Mouse (Mus musculus) neural tube, embryonic 11.5 days (tissue): ENCODE measurements around the gene Galm. TPM values are rescaled to one million over a fixed set of nuclear protein-coding genes. Genes with fewer than 3 reads are reported as not detected.
"Not testable (repeated sequence)": the region's sequence is repeated elsewhere in the genome, so short reads cannot be mapped to it uniquely, and the experiment has no call there.

Source experiments
- ATAC-seq: fragments of 200-750 bp; cut with Nextera tagmentation; 2 replicates; pipeline ENCODE4 v1.8.0; 2017; ENCODE audit warnings: moderate number of reproducible peaks, mild to moderate bottlenecking, moderate TSS enrichment, moderate library complexity; ENCODE audit not compliant: insufficient read depth, low FRiP score, low TSS enrichment
- DNase-seq: peaks from one replicate; pipeline ENCODE4 v3.0.0-alpha.2; 2015; ENCODE audit warnings: low spot score
- H3K27ac ChIP-seq: fragments of 300-500 bp; sonication (generic); 2 replicates; pipeline ENCODE4 v1.5.1; 2014; ENCODE audit warnings: low read depth, mild to moderate bottlenecking, low read length
- H3K27me3 ChIP-seq: fragments of 300-500 bp; sonication (generic); 2 replicates; pipeline ENCODE4 v1.6.1; 2014; ENCODE audit warnings: mild to moderate bottlenecking, low read length, mixed read lengths; ENCODE audit not compliant: control insufficient read depth, insufficient read depth
- H3K36me3 ChIP-seq: fragments of 300-500 bp; sonication (generic); 2 replicates; pipeline ENCODE4 v1.6.1; 2014; ENCODE audit warnings: mild to moderate bottlenecking, low read length, moderate library complexity, mixed read lengths; ENCODE audit not compliant: control insufficient read depth, insufficient read depth
- H3K4me1 ChIP-seq: fragments of 300-500 bp; sonication (generic); 2 replicates; pipeline ENCODE4 v1.6.1; 2014; ENCODE audit warnings: low read length, mixed read lengths; ENCODE audit not compliant: control insufficient read depth, insufficient read depth
- H3K4me2 ChIP-seq: fragments of 300-500 bp; sonication (generic); 2 replicates; pipeline ENCODE4 v1.6.1; 2014; ENCODE audit warnings: low read depth, mild to moderate bottlenecking, moderate library complexity
- H3K4me3 ChIP-seq: fragments of 300-500 bp; sonication (generic); 2 replicates; pipeline ENCODE4 v1.5.1; 2014; ENCODE audit warnings: low read depth, low read length
- H3K9ac ChIP-seq: fragments of 300-500 bp; sonication (generic); 2 replicates; pipeline ENCODE4 v1.6.1; 2014; ENCODE audit warnings: mild to moderate bottlenecking, low read length
- H3K9me3 ChIP-seq: fragments of 300-500 bp; sonication (generic); 2 replicates; pipeline ENCODE4 v1.6.1; 2016; ENCODE audit warnings: low read length; ENCODE audit not compliant: control insufficient read depth
- WGBS: fragments of 180-500 bp; shearing (Covaris S2); extraction: QIAGEN DNeasy Blood & Tissue Kit; methylation state at CpG from one replicate; pipeline ENCODE4 v1.1.7; 2014; 5-methylcytosine and 5-hydroxymethylcytosine counted together
- polyA plus RNA-seq: library from polyadenylated mRNA; unstranded; fragments of >200 nt; fragmentation: Nextera tagmentation; extraction: Ambion mirVana; gene quantifications from 2 replicates; pipeline ENCODE4 v1.2.1, GENCODE M21; 2014

Galm gene
- polyA plus RNA-seq, 1 experiment from 2014 or later = 9.8 TPM

GRCm38 (mm10) chr17:80224326-80225116, 97.2 kb downstream of the Galm start, which contains the start of gene Gemin6:
Gemin6 (plus strand) TSS chr17:80224441.
- H3K4me1 ChIP-seq = no peaks in the 10 kb centered on the region
- H3K27ac ChIP-seq = peak within 1 kb of the TSS; percentile 67; the same call in 1 of the 2 replicates
- peak within 1 kb of the TSS; percentile 70 for H3K9ac ChIP-seq
- H3K4me2 ChIP-seq = peak within 1 kb of the TSS; percentile 72
- H3K27me3 ChIP-seq = no peaks in the 10 kb centered on the region
- peak; percentile 87 for DNase-seq
- H3K36me3 ChIP-seq = no peaks in the 10 kb centered on the region
- peak within 1 kb of the TSS; percentile 58 for H3K4me3 ChIP-seq
- ATAC-seq = peak; percentile 95
- H3K9me3 ChIP-seq = no peaks in the 10 kb centered on the region
- under 1% methylated on average over 33 of the region's 33 CpGs for whole genome bisulfite sequencing

- WGBS = 63% methylated on average over 5 of the region's 5 CpGs
- not testable (repeated sequence) for ATAC-seq
Measured at GRCm38 (mm10) chr17:80225142-80225541, 97.9 kb downstream of the Galm start.

GRCm38 (mm10) chr17:80229396-80229795, 102.1 kb downstream of the Galm start:
- WGBS = 88% methylated on average over 2 of the region's 2 CpGs
- no peak for ATAC-seq
- no peak overlapping the region for H3K9ac ChIP-seq
- H3K4me1 ChIP-seq = no peaks in the 10 kb centered on the region
- H3K36me3 ChIP-seq = no peaks in the 10 kb centered on the region
- H3K27me3 ChIP-seq = no peaks in the 10 kb centered on the region
- DNase-seq = no peak
- no peak overlapping the region for H3K4me2 ChIP-seq
- no peaks in the 10 kb centered on the region for H3K9me3 ChIP-seq
- H3K4me3 ChIP-seq = no peak overlapping the region
- H3K27ac ChIP-seq = no peak overlapping the region

More at GRCm38 (mm10) chr17:80225142-80225541, 97.9 kb downstream of the Galm start:
- Histone ChIP-seq H3K4me2 (peak overlapping the region; percentile 72), H3K4me3 (peak overlapping the region; percentile 58), H3K9ac (peak overlapping the region; percentile 70)
- not testable (repeated sequence) for H3K9me3 ChIP-seq, H3K27me3 ChIP-seq, H3K27ac ChIP-seq, H3K4me1 ChIP-seq, DNase-seq, H3K36me3 ChIP-seq

GRCm38 (mm10) chr17:80233844-80234243, 106.6 kb downstream of the Galm start:
- 95% methylated on average over 5 of the region's 5 CpGs for WGBS
- Histone ChIP-seq H3K9ac (no peak overlapping the region), H3K27ac (no peak overlapping the region), H3K4me1 (no peaks in the 10 kb centered on the region), H3K27me3 (no peaks in the 10 kb centered on the region), H3K4me3 (no peak overlapping the region), H3K36me3 (no peaks in the 10 kb centered on the region), H3K9me3 (no peaks in the 10 kb centered on the region), H3K4me2 (no peak overlapping the region)
- ATAC-seq (no peak), DNase-seq (no peak)

- no peak overlapping the region for H3K4me2 ChIP-seq
- no peak overlapping the region for H3K9ac ChIP-seq
- H3K27ac ChIP-seq = no peak overlapping the region
- H3K4me3 ChIP-seq = no peak overlapping the region
- 93% methylated on average over 7 of the region's 7 CpGs for WGBS
- ATAC-seq (no peak), DNase-seq (no peak)
- no peaks in the 10 kb centered on the region for H3K4me1 ChIP-seq
- H3K27me3 ChIP-seq = no peaks in the 10 kb centered on the region
- H3K9me3 ChIP-seq = no peaks in the 10 kb centered on the region
- H3K36me3 ChIP-seq = 0 out of 2 replicates have a peak, but pooled peaks cover under 1% of the 10 kb centered on the region
Measured at GRCm38 (mm10) chr17:80234376-80234775, 107.1 kb downstream of the Galm start.

Other genes with a start within 250 kb of the Galm start
- gene Atl2, start 231.3 kb upstream of the Galm start, polyA plus RNA-seq = 39.8 and 41.3 TPM in 2 replicates
- gene Hnrnpll, start 65.1 kb upstream of the Galm start, polyA plus RNA-seq = 117 and 131 TPM in 2 replicates
- 761 and 791 TPM in 2 replicates for gene Srsf7, start 79.8 kb downstream of the Galm start, polyA plus RNA-seq
- not detected in 2 replicates for gene Ttc39d, start 80.0 kb downstream of the Galm start, polyA plus RNA-seq
- gene Gemin6, start 97.0 kb downstream of the Galm start, polyA plus RNA-seq = 41.0 and 41.2 TPM in 2 replicates
- gene Morn2, start 162.7 kb downstream of the Galm start, polyA plus RNA-seq = 29.8 and 32.4 TPM in 2 replicates
- 27.8 and 29.9 TPM in 2 replicates for gene Dhx57, start 163.0 kb downstream of the Galm start, polyA plus RNA-seq
- 0.55 and 1.3 TPM in 2 replicates for gene Arhgef33, start 179.9 kb downstream of the Galm start, polyA plus RNA-seq
- gene Gm10190, start 246.1 kb downstream of the Galm start, polyA plus RNA-seq = 1.8 and 2.0 TPM in 2 replicates